Mouse (Mus musculus) gastrocnemius, postnatal 25 days (tissue): ENCODE data around the gene Elovl3. TPM values are rescaled to one million over a fixed set of nuclear protein-coding genes. Genes with fewer than 3 reads are reported as not detected.
"Not testable (repeated sequence)": the region's sequence is repeated elsewhere in the genome, so short reads cannot be mapped to it uniquely, and the experiment has no call there.

Experiments used
- DNase-seq: peaks from one replicate; pipeline ENCODE4 v3.0.0; 2022
- total RNA-seq, 2 experiments: library from RNA; stranded (reverse); gene quantifications; 1 replicate in 1 of 2; 2 replicates in 1 of 2; pipeline ENCODE4 v1.2.3; 2021

The Elovl3 gene
- total RNA-seq, 2 experiments from 2014 or later = not detected

GRCm38 (mm10) chr19:46135789-46136638 is 4.3 kb downstream of the Elovl3 start:
- DNase-seq = peak; percentile 86

- peak; percentile 50 for DNase-seq
Observed at GRCm38 (mm10) chr19:46136639-46137580, 5.2 kb downstream of the Elovl3 start.

DNA sequence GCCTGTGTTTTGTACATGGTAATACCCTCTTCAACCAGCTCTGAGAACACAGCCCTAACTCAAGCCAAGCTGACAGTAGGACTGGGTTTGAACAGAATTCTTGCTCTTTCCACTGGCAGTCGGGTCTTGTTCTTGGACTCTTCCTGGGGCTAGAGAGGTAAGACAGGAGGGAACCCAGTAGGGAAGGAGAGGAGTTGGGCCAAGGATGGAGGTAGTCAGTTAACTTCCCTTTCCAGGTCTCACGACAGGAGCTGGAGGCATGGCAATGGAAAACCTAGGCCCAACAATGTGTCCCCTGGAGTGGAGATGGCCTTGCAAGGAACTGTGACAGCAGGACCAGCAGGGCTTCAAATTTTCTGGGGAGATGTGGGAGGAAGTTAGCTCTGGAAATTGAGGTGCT is 8.6 kb downstream of the Elovl3 start:
- DNase-seq = no peak

DNA sequence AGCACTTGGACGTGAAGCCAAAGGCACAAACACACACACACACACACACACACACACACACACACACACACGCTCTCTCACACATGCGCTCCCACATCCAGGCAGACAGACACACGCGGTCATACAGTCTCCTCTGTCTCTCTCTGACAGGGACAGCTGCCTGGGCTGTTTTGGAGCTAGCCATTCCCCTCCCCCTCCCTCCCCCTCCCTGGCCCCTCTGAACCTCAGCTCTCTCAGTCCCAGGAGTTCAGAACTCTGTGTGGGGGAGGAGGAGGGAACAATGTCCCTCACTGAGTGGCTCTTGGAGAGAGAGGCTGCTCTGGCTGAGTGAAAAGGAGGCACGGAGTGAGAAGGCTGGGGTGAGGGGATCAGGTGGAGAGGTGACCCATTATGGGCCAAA is 9.4 kb downstream of the Elovl3 start:
- DNase-seq = peak; percentile 28

GRCm38 (mm10) chr19:46147511-46148371 is 16.0 kb downstream of the Elovl3 start, which contains the start of gene Pitx3:
TSS of gene Pitx3 (minus strand) at chr19:46148326.
- DNase-seq = peak; percentile 68

DNA sequence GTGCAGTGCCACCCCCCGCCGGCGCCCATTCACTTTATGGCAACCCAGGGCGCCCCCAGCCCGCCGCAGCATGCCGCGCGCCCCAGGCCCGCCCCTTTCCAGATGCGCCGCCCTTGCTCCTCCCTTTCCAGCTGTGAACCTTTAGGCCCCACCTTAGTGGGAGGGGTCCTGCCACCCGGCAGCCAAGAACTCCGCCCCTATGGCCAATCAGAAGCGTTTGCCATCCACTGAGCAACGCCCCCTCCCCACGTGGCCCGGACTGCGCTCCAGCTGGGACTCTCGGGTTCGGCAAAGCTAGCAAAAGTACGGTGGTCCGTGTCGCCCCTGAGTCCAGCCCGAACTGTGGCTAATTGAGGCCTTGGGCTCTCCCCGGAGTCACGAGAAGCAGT is 16.7 kb downstream of the Elovl3 start:
- peak; percentile 91 for DNase-seq

DNA sequence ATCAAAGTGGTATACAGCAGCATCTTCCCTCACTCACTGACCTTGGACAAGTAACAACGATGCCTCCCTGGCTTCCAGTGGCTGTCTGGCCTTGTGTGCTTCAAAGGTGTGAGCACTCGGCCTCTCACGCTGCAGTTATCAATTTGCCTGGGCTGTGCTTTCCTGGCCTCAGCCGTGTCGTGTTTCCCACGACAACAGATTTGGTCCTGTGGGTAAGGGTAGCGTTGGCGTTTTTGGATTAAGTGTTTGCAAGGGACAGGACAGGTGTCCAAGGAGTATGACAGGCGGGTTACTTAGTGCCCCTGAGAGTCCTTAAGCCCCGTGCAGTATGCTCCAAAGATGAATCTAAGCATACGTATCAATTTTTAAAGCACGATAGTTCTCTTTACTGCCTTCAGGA is 17.4 kb downstream of the Elovl3 start:
- no peak for DNase-seq

GRCm38 (mm10) chr19:46152127-46152803 is 20.6 kb downstream of the Elovl3 start, which contains the start of gene Gbf1:
TSS of gene Gbf1 (plus strand) at chr19:46152509.
- peak; percentile 97 for DNase-seq

DNA sequence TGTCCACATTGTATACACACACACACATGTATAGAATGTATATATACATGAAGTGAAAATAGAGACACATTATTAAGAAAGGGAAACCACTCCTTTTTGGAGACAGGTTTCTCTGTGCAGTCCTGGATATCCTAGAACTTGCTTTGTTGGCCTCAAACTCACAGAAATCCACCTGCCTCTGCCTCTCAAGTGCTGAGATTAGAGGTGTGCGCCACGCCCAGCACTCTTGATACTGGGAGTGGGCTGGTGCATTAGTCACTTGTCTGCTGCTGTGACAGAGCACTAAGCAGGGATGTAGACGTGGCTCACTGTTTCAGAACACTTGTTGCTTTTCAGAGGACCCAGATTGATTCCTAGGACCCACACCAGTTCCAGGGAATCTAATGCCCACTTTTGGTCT is 34.3 kb downstream of the Elovl3 start:
- DNase-seq = no peak

DNA sequence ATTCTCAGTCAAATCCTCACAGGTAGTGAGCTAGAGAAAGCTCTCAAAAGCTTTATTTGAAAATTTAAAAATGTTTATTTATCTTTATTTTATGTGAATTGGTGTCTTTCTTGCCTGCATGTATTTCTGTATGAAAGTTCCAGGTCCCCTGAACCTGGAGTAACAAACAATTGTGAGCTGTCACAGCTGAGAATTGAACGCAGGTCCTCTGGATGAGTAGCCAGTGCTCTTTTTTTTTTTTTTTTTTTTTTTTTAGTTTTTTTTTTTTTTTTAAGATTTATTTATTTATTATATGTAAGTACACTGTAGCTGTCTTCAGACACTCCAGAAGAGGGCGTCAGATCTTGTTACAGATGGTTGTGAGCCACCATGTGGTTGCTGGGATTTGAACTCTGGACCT is 35.5 kb downstream of the Elovl3 start:
- DNase-seq = not testable (repeated sequence)

- no peak for DNase-seq
Observed at GRCm38 (mm10) chr19:46169396-46169795, 37.7 kb downstream of the Elovl3 start.

GRCm38 (mm10) chr19:46169913-46170312 is 38.2 kb downstream of the Elovl3 start:
- no peak for DNase-seq

DNA sequence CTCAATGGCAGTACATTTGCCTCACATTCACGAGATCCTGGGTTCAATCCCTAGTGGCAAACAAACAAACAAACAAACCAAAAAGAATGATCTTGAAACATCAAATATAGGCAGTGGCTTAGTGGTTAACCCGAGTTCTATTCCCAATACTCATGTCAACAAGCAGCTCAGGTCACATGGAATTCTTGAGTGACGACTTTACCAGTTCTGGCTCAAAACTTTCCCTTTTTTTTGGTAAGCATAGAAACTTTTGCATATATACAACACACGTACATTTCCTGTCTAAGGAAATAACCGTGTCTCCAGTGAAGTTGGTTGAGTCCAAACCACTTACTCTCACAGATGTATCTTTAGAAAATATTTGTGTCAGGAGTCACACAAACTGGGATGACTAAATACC is 40.8 kb downstream of the Elovl3 start:
- no peak for DNase-seq

GRCm38 (mm10) chr19:46175173-46175572 is 43.5 kb downstream of the Elovl3 start:
- no peak for DNase-seq

GRCm38 (mm10) chr19:46177046-46177445 is 45.3 kb downstream of the Elovl3 start:
- no peak for DNase-seq

DNA sequence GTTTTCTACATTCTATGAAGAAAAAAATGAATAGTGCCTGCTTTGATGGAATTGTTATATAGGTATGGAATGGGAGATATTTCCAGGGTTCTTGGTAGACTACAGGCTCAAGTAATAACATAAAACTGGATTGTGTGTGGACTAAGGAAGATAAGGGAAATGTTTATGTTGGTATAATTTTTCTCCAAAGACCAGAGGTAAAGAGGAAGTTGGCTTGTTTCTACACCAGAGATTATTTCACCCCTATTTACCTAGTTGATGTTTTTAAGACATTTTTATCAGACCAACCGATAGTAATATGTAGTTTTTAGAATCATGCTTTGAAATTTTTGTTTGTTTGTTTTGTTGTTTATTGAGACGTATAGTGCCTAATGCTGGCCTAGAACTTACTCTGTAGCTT is 48.6 kb downstream of the Elovl3 start:
- no peak for DNase-seq

- no peak for DNase-seq
Observed at GRCm38 (mm10) chr19:46182241-46182640, 50.5 kb downstream of the Elovl3 start.
